ENCODE assay signal across 8 mouse cellular contexts in genomic region chr1:86501559-86501958, GRCm38 (mm10). TPM values are rescaled to one million over a fixed set of nuclear protein-coding genes. Genes with fewer than 3 reads are reported as not detected.
DNase-seq lines count a peak whose midpoint lies in the region; ATAC-seq and TF ChIP-seq lines count a peak whose summit lies in the region.

No protein-coding gene starts in this region.

- H3K27me3 ChIP-seq in E14TG2a.4 (ENCODE audit: insufficient read depth, low read length): no peaks in the 10 kb centered on the region
- no peaks in the 10 kb centered on the region for H3K27me3 ChIP-seq in forebrain, embryonic 15.5 days

- intact Hi-C loops in heart, postnatal 25 days (cut with DNase I): loop anchor here (1.0 kb wide), 1 partner anchor 31 kb away; no protein-coding TSS in a partner anchor

- peak overlapping the region; percentile 98 for H3K27ac ChIP-seq in forebrain, embryonic 15.5 days (replicated peaks)
- H3K27ac ChIP-seq in layer of hippocampus, adult 2 months: peak overlapping the region; percentile 88
- H3K27ac ChIP-seq in olfactory bulb, adult 2 months (ENCODE audit: insufficient read depth, low read depth, low read length): no peak overlapping the region

- 0 out of 2 replicates have a peak overlapping the region, but pooled peaks have one; percentile 2 for H3K4me2 ChIP-seq in forebrain, embryonic 15.5 days (replicated peaks)

- ATAC-seq in forebrain, embryonic 15.5 days (replicated peaks): peak; percentile 0; the same call in 1 of the 2 replicates

- 0 out of 2 replicates have a peak overlapping the region, but pooled peaks have one; percentile 0 for H3K9ac ChIP-seq in forebrain, embryonic 15.5 days (replicated peaks)

- TF ChIP-seq CTCF in E14TG2a.4 (conservative IDR thresholded peaks at IDR 0.05; ENCODE audit: low read length): peak; percentile 99
- peak; percentile 85 for TF ChIP-seq CTCF in layer of hippocampus, adult 2 months (conservative IDR thresholded peaks at IDR 0.05)
- peak; percentile 81 for TF ChIP-seq CTCF in lung, adult 2 months (IDR thresholded peaks at IDR 0.05; ENCODE audit: insufficient read depth, low read length)
- TF ChIP-seq CTCF in olfactory bulb, adult 2 months (IDR thresholded peaks at IDR 0.05; ENCODE audit: insufficient read depth, low read depth, low read length): peak; percentile 69

- 2% methylated on average over 4 of the region's 4 CpGs for WGBS in forebrain, embryonic 15.5 days
- 3% methylated on average over 4 of the region's 4 CpGs for WGBS in lung, adult 2 months
- 0% methylated on average over 4 of the region's 4 CpGs for WGBS in olfactory bulb, adult 2 months

- H3K36me3 ChIP-seq in E14TG2a.4 (ENCODE audit: insufficient read depth, low read length): no peaks in the 10 kb centered on the region
- H3K36me3 ChIP-seq in forebrain, embryonic 15.5 days: no peaks in the 10 kb centered on the region

- no peaks in the 10 kb centered on the region for H3K9me3 ChIP-seq in E14TG2a.4 (ENCODE audit: low read length)
- H3K9me3 ChIP-seq in forebrain, embryonic 15.5 days: no peaks in the 10 kb centered on the region

- H3K4me3 ChIP-seq in E14TG2a.4 (replicated peaks; ENCODE audit: low read length): peak overlapping the region; percentile 82
- no peak overlapping the region for H3K4me3 ChIP-seq in forebrain, embryonic 15.5 days
- no peak overlapping the region for H3K4me3 ChIP-seq in layer of hippocampus, adult 2 months
- H3K4me3 ChIP-seq in lung, adult 2 months (replicated peaks; ENCODE audit: extremely low read depth, low read depth, low read length): no peak overlapping the region
- no peak overlapping the region for H3K4me3 ChIP-seq in olfactory bulb, adult 2 months (ENCODE audit: insufficient read depth, low read depth, low read length)

- no peak for TF ChIP-seq POLR2A in lung, adult 2 months (IDR thresholded peaks at IDR 0.05; ENCODE audit: borderline replicate concordance, extremely low read depth, low read depth, low read length)
- TF ChIP-seq POLR2A in olfactory bulb, adult 2 months (IDR thresholded peaks at IDR 0.05; ENCODE audit: insufficient read depth, low read depth, low read length): no peak

- peaks cover 90% of the 10 kb centered on the region for H3K4me1 ChIP-seq in E14TG2a.4 (replicated peaks; ENCODE audit: low read depth, low read length)
- H3K4me1 ChIP-seq in forebrain, embryonic 15.5 days: peaks cover 54% of the 10 kb centered on the region
- H3K4me1 ChIP-seq in lung, adult 2 months (ENCODE audit: control insufficient read depth, insufficient read depth, low read length): peaks cover 27% of the 10 kb centered on the region
- H3K4me1 ChIP-seq in olfactory bulb, adult 2 months (ENCODE audit: control insufficient read depth, insufficient read depth, low read length): peaks cover 35% of the 10 kb centered on the region

- peak; percentile 94 for DNase-seq in cerebellum, adult 11 months
- DNase-seq in heart, postnatal 25 days (ENCODE audit: low spot score): peak; percentile 79
- peak; percentile 90 to 97 for DNase-seq in layer of hippocampus, adult 2 months (ENCODE audit: low spot score in 2 of 2)
- DNase-seq in lung, adult 2 months: peak; percentile 95
- DNase-seq in thymus, adult 18-20 months: peak; percentile 79 to 82

RNA-seq across cellular contexts. Expression of gene Ptma, which starts 25.0 kb away (rescaled TPM):
- 2,368 and 2,448 TPM in 2 replicates for polyA plus RNA-seq in forebrain, embryonic 15.5 days (2015; fragmentation: Nextera tagmentation; extraction: Ambion mirVana)
- total RNA-seq in heart, postnatal 25 days (2021): 100 to 1,000 TPM; 231 to 265 TPM
- 100 to 1,000 TPM; 478 to 491 TPM for total RNA-seq in layer of hippocampus, adult 2 months (2021)
- polyA plus RNA-seq in lung, adult 2 months (2012; rRNA removed): 751 and 980 TPM in 2 replicates
- 1,950 and 2,456 TPM in 2 replicates for polyA plus RNA-seq in olfactory bulb, adult 2 months (2012; ENCODE audit: insufficient read depth, insufficient read length, low replicate concordance, missing spikeins)
